Mouse (Mus musculus) thymus, adult 2 months (tissue): ENCODE data around the gene Rcan2.

Source experiments
- CTCF ChIP-seq: fragments of 200-500 bp; IDR thresholded peaks from 2 replicates; pipeline ENCODE4 v1.5.1; 2012; ENCODE audit warnings: mild to moderate bottlenecking, control low read depth, low read length, moderate library complexity, borderline replicate concordance; ENCODE audit not compliant: control insufficient read depth, poor library complexity, insufficient read depth; ENCODE audit errors: extremely low read depth
- POLR2A ChIP-seq: fragments of 200-500 bp; IDR thresholded peaks from 2 replicates; pipeline ENCODE4 v1.6.1; 2012; ENCODE audit warnings: mild to moderate bottlenecking, low read length, control low read depth, moderate library complexity; ENCODE audit not compliant: control insufficient read depth, poor library complexity, insufficient read depth; ENCODE audit errors: extremely low read depth

GRCm38 (mm10) chr17:43816480-43816879 lies 15.3 kb downstream of the Rcan2 start:
- TF ChIP-seq CTCF (no peak), POLR2A (no peak)
